Mouse (Mus musculus) heart, embryonic 10.5 days (tissue): ENCODE measurements around the gene Slc26a10. TPM values are rescaled to one million over a fixed set of nuclear protein-coding genes. Genes with fewer than 3 reads are reported as not detected.

ENCODE experiments used
- DNase-seq: peaks from one replicate; pipeline ENCODE4 v3.0.0-alpha.2; 2017; ENCODE audit warnings: low spot score
- H3K27ac ChIP-seq: fragments of 300-500 bp; sonication (generic); 2 replicates; pipeline ENCODE4 v1.5.1; 2016; ENCODE audit warnings: mild to moderate bottlenecking
- H3K27me3 ChIP-seq: fragments of 300-500 bp; sonication (generic); 2 replicates; pipeline ENCODE4 v1.6.1; 2016; ENCODE audit warnings: mild to moderate bottlenecking; ENCODE audit not compliant: poor library complexity, insufficient read depth, severe bottlenecking
- H3K36me3 ChIP-seq: fragments of 300-500 bp; sonication (generic); 2 replicates; pipeline ENCODE4 v1.6.1; 2016; ENCODE audit warnings: mild to moderate bottlenecking, moderate library complexity
- H3K4me1 ChIP-seq: fragments of 300-500 bp; sonication (generic); 2 replicates; pipeline ENCODE4 v1.6.1; 2016; ENCODE audit warnings: mild to moderate bottlenecking
- H3K4me3 ChIP-seq: fragments of 300-500 bp; sonication (generic); 2 replicates; pipeline ENCODE4 v1.5.1; 2016; ENCODE audit warnings: mild to moderate bottlenecking, moderate library complexity
- H3K9me3 ChIP-seq: fragments of 300-500 bp; sonication (generic); 2 replicates; pipeline ENCODE4 v1.6.1; 2016; ENCODE audit warnings: mild to moderate bottlenecking, moderate library complexity
- WGBS: fragments of 180-500 bp; shearing (Covaris S2); methylation state at CpG from one replicate; pipeline ENCODE4 v1.1.7; 2016; 5-methylcytosine and 5-hydroxymethylcytosine counted together
- polyA plus RNA-seq: library from polyadenylated mRNA; unstranded; fragments of >200 nt; fragmentation: Nextera tagmentation; extraction: Ambion mirVana; gene quantifications from 2 replicates; pipeline ENCODE4 v1.2.1, GENCODE M21; 2016

Slc26a10 gene
- polyA plus RNA-seq, 1 experiment from 2014 or later = 9.2 TPM

- H3K36me3 ChIP-seq = no peaks in the 10 kb centered on the region
- peak; percentile 22 for DNase-seq
- H3K4me3 ChIP-seq = peak overlapping the region; percentile 33; the same call in 1 of the 2 replicates
- H3K27ac ChIP-seq = no peak overlapping the region
- H3K4me1 ChIP-seq = peaks cover 42% of the 10 kb centered on the region
- H3K9me3 ChIP-seq = no peaks in the 10 kb centered on the region
- peaks cover 81% of the 10 kb centered on the region for H3K27me3 ChIP-seq
- 35% methylated on average over 3 of the region's 3 CpGs for WGBS
Observed at GRCm38 (mm10) chr10:127176228-127176627, 4.2 kb downstream of the Slc26a10 start.

- no peak overlapping the region for H3K27ac ChIP-seq
- H3K27me3 ChIP-seq = peaks cover 81% of the 10 kb centered on the region
- H3K4me3 ChIP-seq = no peak overlapping the region
- WGBS = 87% methylated on average over 7 of the region's 7 CpGs
- no peaks in the 10 kb centered on the region for H3K36me3 ChIP-seq
- H3K4me1 ChIP-seq = peaks cover 44% of the 10 kb centered on the region
- no peaks in the 10 kb centered on the region for H3K9me3 ChIP-seq
- no peak for DNase-seq
Observed at GRCm38 (mm10) chr10:127174170-127174569, 6.3 kb downstream of the Slc26a10 start.

- 76% methylated on average over 16 of the region's 16 CpGs for WGBS
- DNase-seq = peak; percentile 72
Observed at GRCm38 (mm10) chr10:127173148-127174065, 7.0 kb downstream of the Slc26a10 start.

GRCm38 (mm10) chr10:127171631-127172200, 8.7 kb downstream of the Slc26a10 start:
- Histone ChIP-seq H3K36me3 (no peaks in the 10 kb centered on the region), H3K27ac (no peak overlapping the region), H3K4me1 (peaks cover 34% of the 10 kb centered on the region), H3K27me3 (peaks cover 81% of the 10 kb centered on the region), H3K9me3 (no peaks in the 10 kb centered on the region), H3K4me3 (no peak overlapping the region)
- WGBS = 82% methylated on average over 15 of the region's 15 CpGs
- peak; percentile 73 for DNase-seq

More at GRCm38 (mm10) chr10:127173148-127174065, 7.0 kb downstream of the Slc26a10 start:
- Histone ChIP-seq H3K4me1 (peaks cover 39% of the 10 kb centered on the region), H3K36me3 (no peaks in the 10 kb centered on the region), H3K27ac (no peak overlapping the region), H3K4me3 (no peak overlapping the region), H3K9me3 (no peaks in the 10 kb centered on the region), H3K27me3 (peaks cover 81% of the 10 kb centered on the region)

GRCm38 (mm10) chr10:127170837-127171272, 9.6 kb downstream of the Slc26a10 start:
- H3K36me3 ChIP-seq = no peaks in the 10 kb centered on the region
- WGBS = under 1% methylated on average over 28 of the region's 29 CpGs
- peaks cover 81% of the 10 kb centered on the region for H3K27me3 ChIP-seq

GRCm38 (mm10) chr10:127170002-127170401, 10.4 kb downstream of the Slc26a10 start:
- no peak for DNase-seq
- peaks cover 47% of the 10 kb centered on the region for H3K4me1 ChIP-seq
- under 1% methylated on average over 22 of the region's 22 CpGs for WGBS
- peak overlapping the region; percentile 59 for H3K4me3 ChIP-seq
- no peaks in the 10 kb centered on the region for H3K9me3 ChIP-seq
- H3K27me3 ChIP-seq = peaks cover 89% of the 10 kb centered on the region
- no peaks in the 10 kb centered on the region for H3K36me3 ChIP-seq
- H3K27ac ChIP-seq = no peak overlapping the region; the same call in 1 of the 2 replicates

More at GRCm38 (mm10) chr10:127170837-127171272, 9.6 kb downstream of the Slc26a10 start:
- H3K4me3 ChIP-seq = peak overlapping the region; percentile 59
- peaks cover 39% of the 10 kb centered on the region for H3K4me1 ChIP-seq
- no peaks in the 10 kb centered on the region for H3K9me3 ChIP-seq
- H3K27ac ChIP-seq = peak overlapping the region; percentile 12
- no peak for DNase-seq

GRCm38 (mm10) chr10:127167614-127168192, 12.7 kb downstream of the Slc26a10 start:
- Histone ChIP-seq H3K9me3 (no peaks in the 10 kb centered on the region), H3K4me3 (0 out of 2 replicates have a peak overlapping the region, but pooled peaks have one; percentile 5), H3K27me3 (peaks cover 94% of the 10 kb centered on the region), H3K27ac (no peak overlapping the region), H3K36me3 (no peaks in the 10 kb centered on the region), H3K4me1 (peaks cover 51% of the 10 kb centered on the region)
- no peak for DNase-seq
- 13% methylated on average over 10 of the region's 10 CpGs for WGBS

GRCm38 (mm10) chr10:127166771-127167613, 13.5 kb downstream of the Slc26a10 start:
- no peak for DNase-seq
- Histone ChIP-seq H3K4me1 (peaks cover 51% of the 10 kb centered on the region), H3K27ac (no peak overlapping the region), H3K4me3 (peak overlapping the region; percentile 74; the same call in 1 of the 2 replicates), H3K27me3 (peaks cover 91% of the 10 kb centered on the region), H3K9me3 (no peaks in the 10 kb centered on the region), H3K36me3 (no peaks in the 10 kb centered on the region)
- WGBS = 15% methylated on average over 15 of the region's 15 CpGs

- H3K27ac ChIP-seq = no peak overlapping the region
- H3K4me1 ChIP-seq = peaks cover 51% of the 10 kb centered on the region
- H3K9me3 ChIP-seq = no peaks in the 10 kb centered on the region
- H3K36me3 ChIP-seq = no peaks in the 10 kb centered on the region
- H3K4me3 ChIP-seq = peak overlapping the region; percentile 74
- DNase-seq = no peak
- H3K27me3 ChIP-seq = peaks cover 85% of the 10 kb centered on the region
- 2% methylated on average over 11 of the region's 11 CpGs for WGBS
Observed at GRCm38 (mm10) chr10:127166404-127166715, 14.1 kb downstream of the Slc26a10 start.

GRCm38 (mm10) chr10:127165654-127166403, 14.6 kb downstream of the Slc26a10 start:
- no peaks in the 10 kb centered on the region for H3K36me3 ChIP-seq
- peaks cover 79% of the 10 kb centered on the region for H3K27me3 ChIP-seq
- under 1% methylated on average over 56 of the region's 56 CpGs for WGBS
- peak overlapping the region; percentile 74 for H3K4me3 ChIP-seq
- peak overlapping the region; percentile 72 for H3K27ac ChIP-seq
- peaks cover 46% of the 10 kb centered on the region for H3K4me1 ChIP-seq
- no peaks in the 10 kb centered on the region for H3K9me3 ChIP-seq
- DNase-seq = no peak

GRCm38 (mm10) chr10:127165354-127165653, 15.1 kb downstream of the Slc26a10 start:
- Histone ChIP-seq H3K4me3 (peak overlapping the region; percentile 74), H3K27ac (peak overlapping the region; percentile 72), H3K36me3 (no peaks in the 10 kb centered on the region), H3K27me3 (peaks cover 74% of the 10 kb centered on the region), H3K9me3 (no peaks in the 10 kb centered on the region), H3K4me1 (peaks cover 41% of the 10 kb centered on the region)
- DNase-seq = no peak
- under 1% methylated on average over 42 of the region's 42 CpGs for WGBS
